Mouse (Mus musculus) hindbrain, embryonic 14.5 days (tissue): ENCODE data around the gene Arhgef6. TPM values are rescaled to one million over a fixed set of nuclear protein-coding genes. Genes with fewer than 3 reads are reported as not detected.

ENCODE experiments used
- ATAC-seq: fragments of 200-750 bp; cut with Nextera tagmentation; 2 replicates; pipeline ENCODE4 v1.8.0; 2017; ENCODE audit warnings: moderate number of reproducible peaks, mild to moderate bottlenecking, moderate TSS enrichment, moderate library complexity; ENCODE audit not compliant: low FRiP score
- DNase-seq: peaks from one replicate; pipeline ENCODE4 v3.0.0-alpha.2; 2015; ENCODE audit warnings: low spot score
- H3K27ac ChIP-seq: fragments of 300-500 bp; sonication (generic); 2 replicates; pipeline ENCODE4 v1.5.1; 2014; ENCODE audit warnings: mild to moderate bottlenecking, moderate library complexity
- H3K27me3 ChIP-seq: fragments of 300-500 bp; sonication (generic); 2 replicates; pipeline ENCODE4 v1.6.1; 2014; ENCODE audit warnings: mild to moderate bottlenecking, low read length, mixed read lengths; ENCODE audit not compliant: control insufficient read depth, insufficient read depth
- H3K36me3 ChIP-seq: fragments of 300-500 bp; sonication (generic); replicated peaks from 2 replicates; pipeline ENCODE4 v1.6.1; 2014; ENCODE audit not compliant: control insufficient read depth, insufficient read depth
- H3K4me1 ChIP-seq: fragments of 300-500 bp; sonication (generic); replicated peaks from 2 replicates; pipeline ENCODE4 v1.6.1; 2014; ENCODE audit warnings: antibody characterized with exemption, low read length, mixed read lengths; ENCODE audit not compliant: control insufficient read depth, insufficient read depth
- H3K4me2 ChIP-seq: fragments of 300-500 bp; sonication (generic); replicated peaks from 2 replicates; pipeline ENCODE4 v1.6.1; 2014; ENCODE audit warnings: mild to moderate bottlenecking, moderate library complexity
- H3K4me3 ChIP-seq: fragments of 300-500 bp; sonication (generic); replicated peaks from 2 replicates; pipeline ENCODE4 v1.5.1; 2014; ENCODE audit warnings: mild to moderate bottlenecking, low read length
- H3K9ac ChIP-seq: fragments of 300-500 bp; sonication (generic); 2 replicates; pipeline ENCODE4 v1.6.1; 2014
- H3K9me3 ChIP-seq: fragments of 300-500 bp; sonication (generic); 2 replicates; pipeline ENCODE4 v1.6.1; 2016; ENCODE audit warnings: low read length; ENCODE audit not compliant: control insufficient read depth
- whole genome bisulfite sequencing: fragments of 180-500 bp; shearing (Covaris S2); extraction: QIAGEN DNeasy Blood & Tissue Kit; methylation state at CpG from one replicate; pipeline ENCODE4 v1.1.7; 2014; 5-methylcytosine and 5-hydroxymethylcytosine counted together
- polyA plus RNA-seq: library from polyadenylated mRNA; unstranded; fragments of >200 nt; fragmentation: Nextera tagmentation; extraction: Ambion mirVana; gene quantifications from 2 replicates; pipeline ENCODE4 v1.2.1, GENCODE M21; 2014

The Arhgef6 gene
- polyA plus RNA-seq, 1 experiment from 2014 or later: 8.8 TPM

DNA sequence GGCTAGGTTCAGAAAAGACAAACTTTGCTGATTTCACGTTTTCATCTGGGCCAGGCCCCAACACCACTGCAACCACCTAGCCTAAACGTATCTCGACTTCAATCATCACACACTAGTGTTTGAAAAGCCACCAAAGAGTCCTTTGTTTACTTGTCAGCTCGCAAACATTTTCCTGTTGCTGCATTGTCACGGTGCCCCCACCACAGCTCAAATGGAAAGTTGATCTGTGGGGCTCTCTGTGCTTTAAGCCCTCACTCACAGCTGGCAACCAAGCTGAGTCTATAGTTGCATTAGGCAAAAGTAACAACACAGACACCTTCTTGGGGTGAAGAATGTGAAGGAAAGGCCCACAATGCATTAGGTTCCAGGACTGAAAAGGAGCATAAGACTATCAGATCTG lies 122.3 kb downstream of the Arhgef6 start:
- no peak overlapping the region for H3K27ac ChIP-seq
- H3K9ac ChIP-seq: no peak overlapping the region
- no peak overlapping the region for H3K4me3 ChIP-seq
- no peaks in the 10 kb centered on the region for H3K9me3 ChIP-seq
- no peaks in the 10 kb centered on the region for H3K27me3 ChIP-seq
- no peak for ATAC-seq
- H3K36me3 ChIP-seq: no peaks in the 10 kb centered on the region
- no peak overlapping the region for H3K4me2 ChIP-seq
- H3K4me1 ChIP-seq: no peaks in the 10 kb centered on the region
- DNase-seq: no peak
- 72% methylated on average over 5 of the region's 5 CpGs for WGBS

DNA sequence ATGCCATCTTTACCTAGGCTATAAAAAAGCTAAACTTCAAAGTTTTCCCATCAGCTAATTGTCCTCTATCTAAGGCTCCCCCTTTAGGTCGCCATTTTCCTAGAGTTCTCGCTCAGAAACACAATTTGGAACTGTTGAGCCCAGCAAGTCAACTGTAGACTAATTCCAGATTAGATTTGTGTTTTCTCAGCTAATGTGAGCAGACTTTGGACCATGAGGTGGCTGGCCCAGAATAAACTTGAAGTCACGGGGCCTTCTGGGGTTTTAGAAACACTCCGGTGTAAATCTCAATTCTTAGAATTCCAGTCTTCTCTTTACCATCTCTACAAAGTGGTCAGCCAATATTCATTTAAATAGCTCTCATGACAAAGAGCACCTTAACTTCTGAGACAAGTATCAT lies 123.0 kb downstream of the Arhgef6 start:
- Histone ChIP-seq H3K9ac (no peak overlapping the region), H3K27ac (no peak overlapping the region), H3K4me1 (no peaks in the 10 kb centered on the region), H3K9me3 (no peaks in the 10 kb centered on the region), H3K27me3 (no peaks in the 10 kb centered on the region), H3K4me3 (no peak overlapping the region), H3K36me3 (no peaks in the 10 kb centered on the region), H3K4me2 (no peak overlapping the region)
- ATAC-seq: no peak
- no peak for DNase-seq
- WGBS: 93% methylated on average over 4 of the region's 4 CpGs

- WGBS: 87% methylated on average over 3 of the region's 3 CpGs
- no peak overlapping the region for H3K4me2 ChIP-seq
- H3K27me3 ChIP-seq: no peaks in the 10 kb centered on the region
- no peak overlapping the region for H3K27ac ChIP-seq
- ATAC-seq: no peak
- no peaks in the 10 kb centered on the region for H3K4me1 ChIP-seq
- no peak overlapping the region for H3K9ac ChIP-seq
- no peaks in the 10 kb centered on the region for H3K9me3 ChIP-seq
- DNase-seq: no peak
- H3K4me3 ChIP-seq: no peak overlapping the region
- no peaks in the 10 kb centered on the region for H3K36me3 ChIP-seq
Measured at GRCm38 (mm10) chrX:57212862-57213261, 125.7 kb downstream of the Arhgef6 start.

DNA sequence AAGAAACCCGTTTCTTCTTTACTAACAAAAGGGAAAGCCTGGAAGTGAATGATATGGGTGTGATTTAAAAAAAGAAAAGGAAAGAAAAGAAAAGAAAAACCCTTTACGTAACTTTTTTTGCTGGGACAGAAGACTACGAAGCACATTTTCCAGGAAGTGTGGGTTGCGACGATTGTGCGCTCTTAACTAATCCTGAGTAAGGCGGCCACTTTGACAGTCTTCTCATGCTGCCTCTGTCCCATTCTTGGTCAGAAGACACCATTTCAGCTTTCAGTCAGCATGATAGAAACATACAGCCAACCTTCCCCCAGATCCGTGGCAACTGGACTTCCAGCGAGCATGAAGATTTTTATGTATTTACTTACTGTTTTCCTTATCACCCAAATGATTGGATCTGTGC lies 126.7 kb downstream of the Arhgef6 start, which contains the start of gene Cd40lg:
Gene Cd40lg (plus strand): TSS at position 268 of the 400 bp plus-strand sequence.
- Histone ChIP-seq H3K27ac (no peak within 1 kb of the TSS), H3K4me2 (no peak within 1 kb of the TSS), H3K36me3 (no peaks in the 10 kb centered on the region), H3K4me3 (no peak within 1 kb of the TSS), H3K9ac (no peak within 1 kb of the TSS), H3K9me3 (no peaks in the 10 kb centered on the region), H3K27me3 (no peaks in the 10 kb centered on the region), H3K4me1 (no peaks in the 10 kb centered on the region)
- WGBS: 91% methylated on average over 9 of the region's 9 CpGs
- ATAC-seq (no peak), DNase-seq (no peak)

GRCm38 (mm10) chrX:57210591-57210990 lies 127.9 kb downstream of the Arhgef6 start:
- no peaks in the 10 kb centered on the region for H3K27me3 ChIP-seq
- H3K9me3 ChIP-seq: no peaks in the 10 kb centered on the region
- WGBS: 88% methylated on average over 1 of the region's 1 CpGs
- H3K4me1 ChIP-seq: no peaks in the 10 kb centered on the region
- H3K4me3 ChIP-seq: no peak overlapping the region
- no peaks in the 10 kb centered on the region for H3K36me3 ChIP-seq
- no peak overlapping the region for H3K27ac ChIP-seq
- no peak overlapping the region for H3K4me2 ChIP-seq
- no peak overlapping the region for H3K9ac ChIP-seq
- DNase-seq: no peak
- no peak for ATAC-seq

GRCm38 (mm10) chrX:57200397-57200796 lies 138.1 kb downstream of the Arhgef6 start:
- DNase-seq (no peak), ATAC-seq (no peak)
- no peak overlapping the region for H3K9ac ChIP-seq
- no peaks in the 10 kb centered on the region for H3K27me3 ChIP-seq
- no peaks in the 10 kb centered on the region for H3K9me3 ChIP-seq
- no peak overlapping the region for H3K27ac ChIP-seq
- no peaks in the 10 kb centered on the region for H3K4me1 ChIP-seq
- WGBS: 71% methylated on average over 2 of the region's 2 CpGs
- H3K36me3 ChIP-seq: no peaks in the 10 kb centered on the region
- H3K4me2 ChIP-seq: no peak overlapping the region
- no peak overlapping the region for H3K4me3 ChIP-seq

DNA sequence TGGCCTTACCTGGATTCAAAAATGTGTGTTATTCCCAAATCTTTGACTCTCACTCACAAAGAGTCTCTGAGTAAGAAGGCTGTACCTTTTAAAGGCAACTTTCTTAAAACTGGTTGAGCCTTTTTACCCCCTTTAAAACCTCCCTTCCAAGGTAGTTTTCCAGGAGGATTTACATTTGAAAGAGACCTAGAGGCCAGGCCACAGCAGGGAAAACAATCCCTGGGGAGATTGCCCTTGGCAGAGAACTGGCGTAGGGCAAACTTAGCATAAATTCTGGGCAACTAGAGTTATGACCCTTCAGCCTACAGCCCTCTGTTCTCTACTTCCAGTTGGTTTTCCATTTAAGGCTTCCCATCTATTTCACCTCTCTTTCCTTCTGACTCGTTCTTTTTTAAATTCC lies 140.5 kb downstream of the Arhgef6 start:
- Histone ChIP-seq H3K36me3 (no peaks in the 10 kb centered on the region), H3K4me1 (no peaks in the 10 kb centered on the region), H3K27me3 (no peaks in the 10 kb centered on the region), H3K27ac (no peak overlapping the region), H3K9ac (no peak overlapping the region), H3K9me3 (no peaks in the 10 kb centered on the region), H3K4me2 (no peak overlapping the region), H3K4me3 (no peak overlapping the region)
- DNase-seq: no peak
- 42% methylated on average over 2 of the region's 2 CpGs for WGBS
- no peak for ATAC-seq

DNA sequence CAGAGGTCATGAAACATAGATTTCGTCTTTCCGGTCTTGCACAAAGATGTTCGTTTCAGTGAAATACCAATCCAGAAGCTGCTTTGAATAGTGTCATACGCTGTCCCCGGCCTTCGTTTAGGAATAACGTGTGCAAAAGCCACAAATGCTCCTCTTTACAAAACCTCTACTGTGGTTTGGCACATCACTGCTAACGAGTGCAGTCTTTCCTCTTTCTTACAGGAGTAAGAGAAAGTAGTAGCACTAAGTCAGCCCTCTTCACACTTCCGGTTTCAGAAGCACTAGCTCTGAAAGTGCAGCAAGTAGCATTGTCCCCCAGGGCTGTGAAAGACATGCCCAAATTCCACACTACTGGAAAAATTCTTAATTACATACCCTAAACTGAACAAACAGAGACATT lies 142.2 kb downstream of the Arhgef6 start:
- H3K4me1 ChIP-seq: no peaks in the 10 kb centered on the region
- H3K4me3 ChIP-seq: no peak overlapping the region
- no peaks in the 10 kb centered on the region for H3K36me3 ChIP-seq
- H3K9me3 ChIP-seq: no peaks in the 10 kb centered on the region
- no peak for DNase-seq
- H3K9ac ChIP-seq: no peak overlapping the region
- no peak overlapping the region for H3K4me2 ChIP-seq
- no peak overlapping the region for H3K27ac ChIP-seq
- no peaks in the 10 kb centered on the region for H3K27me3 ChIP-seq
- no peak for ATAC-seq
- 88% methylated on average over 9 of the region's 9 CpGs for WGBS

DNA sequence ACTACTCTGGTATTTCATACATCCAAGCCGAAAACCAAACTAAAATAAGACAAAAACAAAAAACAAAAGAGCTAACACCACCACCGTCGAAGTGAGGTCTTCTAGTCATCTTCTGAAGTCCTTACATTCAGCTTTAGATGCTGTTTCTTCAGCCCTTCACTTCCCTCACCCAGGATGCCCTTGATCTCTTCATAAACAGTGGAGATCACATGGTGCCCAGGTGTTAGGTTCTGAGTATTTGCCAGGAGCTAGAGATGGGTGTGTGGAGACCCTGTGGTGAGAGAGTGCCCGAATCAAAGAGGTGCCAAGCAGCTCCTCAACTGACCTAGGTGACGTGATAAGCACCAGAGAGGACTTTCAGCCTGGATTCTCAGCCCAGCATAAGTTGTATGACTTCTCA lies 149.2 kb downstream of the Arhgef6 start:
- DNase-seq: no peak
- Histone ChIP-seq H3K27me3 (no peaks in the 10 kb centered on the region), H3K4me3 (no peak overlapping the region), H3K4me2 (no peak overlapping the region), H3K4me1 (no peaks in the 10 kb centered on the region), H3K9ac (no peak overlapping the region), H3K36me3 (no peaks in the 10 kb centered on the region), H3K9me3 (no peaks in the 10 kb centered on the region), H3K27ac (no peak overlapping the region)
- no peak for ATAC-seq
- WGBS: 91% methylated on average over 5 of the region's 5 CpGs

GRCm38 (mm10) chrX:57187301-57187700 lies 151.2 kb downstream of the Arhgef6 start:
- Histone ChIP-seq H3K4me2 (no peak overlapping the region), H3K36me3 (no peaks in the 10 kb centered on the region), H3K9me3 (no peaks in the 10 kb centered on the region), H3K4me1 (no peaks in the 10 kb centered on the region), H3K27me3 (no peaks in the 10 kb centered on the region), H3K4me3 (no peak overlapping the region), H3K9ac (no peak overlapping the region), H3K27ac (no peak overlapping the region)
- ATAC-seq (no peak), DNase-seq (no peak)
- WGBS: 86% methylated on average over 8 of the region's 8 CpGs
